Mouse (Mus musculus) inflammation-experienced regulatory T-cells, adult 16 weeks (primary cell): ENCODE measurements around the gene Znrf2. TPM values are rescaled to one million over a fixed set of nuclear protein-coding genes. Genes with fewer than 3 reads are reported as not detected.

Experiments used
- polyA plus RNA-seq: library from polyadenylated mRNA; unstranded; fragments of 100-300 nt; shearing (Covaris generic); gene quantifications from one replicate; pipeline ENCODE4 v1.2.1, GENCODE M21; 2017

The Znrf2 gene
- 14.7 TPM for polyA plus RNA-seq

DNA sequence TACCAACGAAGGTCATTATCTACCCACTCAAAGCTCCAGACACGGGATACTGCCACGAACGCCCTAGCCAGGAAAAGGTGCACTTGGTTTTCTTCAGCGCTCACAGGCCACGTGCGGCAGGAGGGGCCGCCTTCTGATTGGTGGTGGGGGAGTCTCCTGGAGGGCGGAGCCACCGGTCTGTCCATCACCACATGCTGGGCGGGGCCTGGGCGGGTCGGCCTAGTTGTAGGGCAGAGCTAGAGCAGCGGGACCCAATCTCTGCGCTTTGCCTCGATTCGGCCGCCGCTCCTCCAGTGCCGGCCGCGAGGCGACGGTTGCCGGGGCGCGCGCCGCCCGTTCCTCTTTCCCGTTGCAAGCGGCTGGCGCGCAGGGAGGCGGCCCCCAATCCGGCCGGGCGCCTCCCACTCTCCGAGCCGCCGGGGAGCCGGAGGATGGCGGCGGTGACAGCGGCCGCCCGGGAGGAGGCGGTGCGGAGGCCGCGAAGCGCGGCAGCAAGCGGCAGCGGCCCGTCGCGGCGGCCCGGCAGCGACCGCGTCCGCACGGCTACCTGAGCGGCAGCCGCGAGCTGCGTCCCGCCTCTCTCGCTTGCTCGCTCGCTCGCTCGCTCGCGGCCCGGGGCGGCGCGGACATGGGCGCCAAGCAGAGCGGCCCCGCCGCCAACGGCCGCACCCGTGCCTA lies at the start of gene Znrf2:
Gene Znrf2 (plus strand): TSS at position 529 of the 678 bp plus-strand sequence.

Other genes starting within 250 kb of the Znrf2 start
- gene Plekha8, start 221.8 kb upstream of the Znrf2 start, polyA plus RNA-seq = 1.7 TPM
- gene Fkbp14, start 219.6 kb upstream of the Znrf2 start, polyA plus RNA-seq = not detected
- 37.7 TPM for gene Mturn, start 135.3 kb upstream of the Znrf2 start, polyA plus RNA-seq
- 65.6 TPM for gene Nod1, start 155.7 kb downstream of the Znrf2 start, polyA plus RNA-seq
- gene Ggct, start 176.0 kb downstream of the Znrf2 start, polyA plus RNA-seq = 31.6 TPM
- gene Gars, start 221.1 kb downstream of the Znrf2 start, polyA plus RNA-seq = 26.7 TPM